ENCODE assay signal across 25 mouse cellular contexts in genomic region chr6:50457551-50458348, GRCm38 (mm10). TPM values are rescaled to one million over a fixed set of nuclear protein-coding genes. Genes with fewer than 3 reads are reported as not detected.
DNase-seq lines count a peak whose midpoint lies in the region; ATAC-seq and TF ChIP-seq lines count a peak whose summit lies in the region.
"Had no signal": no experiment of that assay in that cellular context is flagged by ENCODE, and none has a peak within 500 bp of the region (broad histone marks: within the 10 kb centered on the region; RNA-seq: fewer than 3 reads in every experiment).

No protein-coding gene starts in this region.

- no peaks in the 10 kb centered on the region for H3K79me2 ChIP-seq in liver, adult 2 months (ENCODE audit: control insufficient read depth, insufficient read depth, low read length)

- H3K4me1 ChIP-seq in liver, adult 2 months (ENCODE audit: control insufficient read depth, insufficient read depth, low read length), result peaks cover 6% of the 10 kb centered on the region; the same call in 1 of the 2 replicates
- peaks cover 44% of the 10 kb centered on the region for H3K4me1 ChIP-seq in bone marrow macrophage, adult 2 months (ENCODE audit: control insufficient read depth, insufficient read depth, low read length)
- H3K4me1 ChIP-seq in intestine, postnatal 0 days (replicated peaks; ENCODE audit: control insufficient read depth, insufficient read depth, low read length), result peaks cover 8% of the 10 kb centered on the region; the same call in 1 of the 2 replicates
- peaks cover 19% of the 10 kb centered on the region for H3K4me1 ChIP-seq in stomach, embryonic 16.5 days (ENCODE audit: control insufficient read depth, insufficient read depth, low read length)

- no peak overlapping the region for H3K27ac ChIP-seq in liver, adult 2 months (replicated peaks; ENCODE audit: insufficient read depth, low read depth, low read length)
- H3K27ac ChIP-seq in bone marrow macrophage, adult 2 months (ENCODE audit: insufficient read depth, low read depth, low read length), result peak overlapping the region; percentile 84
- peak overlapping the region; percentile 79 for H3K27ac ChIP-seq in intestine, postnatal 0 days (ENCODE audit: low read depth, low read length)
- H3K27ac ChIP-seq in stomach, embryonic 16.5 days (ENCODE audit: low read length), result peak overlapping the region; percentile 69
- H3K27ac ChIP-seq: forebrain, embryonic 13.5 days; heart, embryonic 13.5 days; limb, embryonic 10.5 days; midbrain, embryonic 10.5 days; midbrain, embryonic 15.5 days; neural tube, embryonic 15.5 days had no signal

- no peak overlapping the region for H3K4me2 ChIP-seq in intestine, postnatal 0 days (replicated peaks; ENCODE audit: low read depth)
- no peak overlapping the region for H3K4me2 ChIP-seq in stomach, embryonic 16.5 days (ENCODE audit: low read depth, low read length)
- H3K4me2 ChIP-seq: forebrain, embryonic 13.5 days; heart, embryonic 13.5 days; limb, embryonic 15.5 days; midbrain, embryonic 15.5 days; neural tube, embryonic 15.5 days had no signal

- ATAC-seq in intestine, postnatal 0 days, result peak; percentile 32
- ATAC-seq in stomach, embryonic 16.5 days (ENCODE audit: insufficient read depth, low FRiP score), result no peak
- ATAC-seq: CD4-positive, CD25-positive, alpha-beta regulatory T cell, adult 4 months; forebrain, embryonic 13.5 days; hindbrain, embryonic 16.5 days; midbrain, embryonic 15.5 days had no signal

- peaks cover 9% of the 10 kb centered on the region for H3K27me3 ChIP-seq in liver, adult 2 months (ENCODE audit: control insufficient read depth, insufficient read depth, low read length)
- H3K27me3 ChIP-seq in intestine, postnatal 0 days (replicated peaks; ENCODE audit: control insufficient read depth, insufficient read depth, low read length), result no peaks in the 10 kb centered on the region
- no peaks in the 10 kb centered on the region for H3K27me3 ChIP-seq in stomach, embryonic 16.5 days (ENCODE audit: control insufficient read depth, insufficient read depth, low read length)
- H3K27me3 ChIP-seq: heart, embryonic 13.5 days; limb, embryonic 15.5 days; neural tube, embryonic 15.5 days had no signal

- no peak for TF ChIP-seq CTCF in liver, adult 2 months (IDR thresholded peaks at IDR 0.05; ENCODE audit: low read depth, low read length)
- no peak for TF ChIP-seq CTCF in bone marrow macrophage, adult 2 months (IDR thresholded peaks at IDR 0.05; ENCODE audit: low read depth, low read length)
- no peak for TF ChIP-seq CTCF in intestine, postnatal 0 days (IDR thresholded peaks at IDR 0.05; ENCODE audit: low read depth)

- H3K9ac ChIP-seq in liver, adult 2 months (ENCODE audit: low read depth, low read length), result no peak overlapping the region
- H3K9ac ChIP-seq in intestine, postnatal 0 days (ENCODE audit: low read depth, low read length), result no peak overlapping the region
- H3K9ac ChIP-seq in stomach, embryonic 16.5 days (ENCODE audit: low read length), result no peak overlapping the region
- H3K9ac ChIP-seq: forebrain, embryonic 13.5 days; heart, embryonic 13.5 days; limb, embryonic 15.5 days; midbrain, embryonic 15.5 days; neural tube, embryonic 15.5 days had no signal

- no peak overlapping the region for H3K4me3 ChIP-seq in liver, adult 2 months (ENCODE audit: insufficient read depth, low read depth, low read length)
- H3K4me3 ChIP-seq in bone marrow macrophage, adult 2 months (ENCODE audit: insufficient read depth, low read length), result no peak overlapping the region
- no peak overlapping the region for H3K4me3 ChIP-seq in intestine, postnatal 0 days (ENCODE audit: low read depth, low read length)
- no peak overlapping the region for H3K4me3 ChIP-seq in stomach, embryonic 16.5 days (replicated peaks; ENCODE audit: low read length)
- H3K4me3 ChIP-seq: forebrain, embryonic 13.5 days; heart, embryonic 13.5 days; limb, embryonic 10.5 days; limb, embryonic 15.5 days; midbrain, embryonic 10.5 days; midbrain, embryonic 15.5 days; neural tube, embryonic 15.5 days had no signal

- peak; percentile 56 for DNase-seq in liver, adult 2 months (ENCODE audit: extremely low read depth, low read depth, low spot score)
- no peak for DNase-seq in liver
- DNase-seq in adrenal gland, postnatal 36 days, result no peak
- DNase-seq in cerebellum, adult 18-20 months, result no peak
- DNase-seq: adrenal gland, postnatal 25 days; cerebellum, postnatal 36 days; gastrocnemius, postnatal 25 days; heart, postnatal 10 days; layer of hippocampus, postnatal 36 days; lung, postnatal 10 days; retina, postnatal 1 day; right cerebral cortex, postnatal 14 days; spleen, adult 18-20 months had no signal

- 63% methylated on average over 12 of the region's 12 CpGs for WGBS in liver, adult 2 months
- 43% methylated on average over 12 of the region's 12 CpGs for WGBS in intestine, postnatal 0 days
- WGBS in stomach, embryonic 16.5 days, result 66% methylated on average over 12 of the region's 12 CpGs

- no peaks in the 10 kb centered on the region for H3K9me3 ChIP-seq in intestine, postnatal 0 days (ENCODE audit: control insufficient read depth)
- H3K9me3 ChIP-seq in stomach, embryonic 16.5 days (replicated peaks; ENCODE audit: control insufficient read depth, low read length), result no peaks in the 10 kb centered on the region
- H3K9me3 ChIP-seq: forebrain, embryonic 13.5 days; heart, embryonic 13.5 days; limb, embryonic 10.5 days; limb, embryonic 15.5 days; midbrain, embryonic 10.5 days; midbrain, embryonic 15.5 days; neural tube, embryonic 15.5 days had no signal

- no peaks in the 10 kb centered on the region for H3K36me3 ChIP-seq in liver, adult 2 months (ENCODE audit: control insufficient read depth, insufficient read depth, low read length)
- H3K36me3 ChIP-seq in intestine, postnatal 0 days (ENCODE audit: control insufficient read depth, insufficient read depth), result no peaks in the 10 kb centered on the region
- H3K36me3 ChIP-seq in stomach, embryonic 16.5 days (ENCODE audit: control insufficient read depth, insufficient read depth, low read length), result no peaks in the 10 kb centered on the region
- H3K36me3 ChIP-seq: heart, embryonic 13.5 days; limb, embryonic 10.5 days; limb, embryonic 15.5 days; midbrain, embryonic 10.5 days; midbrain, embryonic 15.5 days; neural tube, embryonic 15.5 days had no signal

- TF ChIP-seq POLR2A in liver, adult 2 months (IDR thresholded peaks at IDR 0.05; ENCODE audit: extremely low read depth, insufficient read depth, low read length), result no peak
- no peak for TF ChIP-seq POLR2A in bone marrow macrophage, adult 2 months (IDR thresholded peaks at IDR 0.05; ENCODE audit: borderline replicate concordance, low read depth, low read length)

RNA-seq across cellular contexts. Expression of gene Osbpl3, which starts 1.7 kb away (rescaled TPM):
- total RNA-seq in liver, adult 2 months (2014; rRNA removed), result 0.83 and 1.4 TPM in 2 replicates
- 0.15 and 0.16 TPM in 2 replicates for polyA plus RNA-seq in liver, adult 2 months (2012; rRNA removed)
- 23.4 and 26.4 TPM in 2 replicates for polyA plus RNA-seq in bone marrow macrophage, adult 2 months (2012; ENCODE audit: insufficient read depth, insufficient read length, missing spikeins)
- polyA plus RNA-seq in intestine, postnatal 0 days (2015; fragmentation: Nextera tagmentation; extraction: Ambion mirVana), result 12.5 and 13.6 TPM in 2 replicates
- 15.5 and 19.0 TPM in 2 replicates for polyA plus RNA-seq in stomach, embryonic 16.5 days (2015; fragmentation: Nextera tagmentation; extraction: Ambion mirVana)
- 10 to 100 TPM; 64.3 to 73.1 TPM for total RNA-seq in adrenal gland, postnatal 36 days (2021)

Comparison
In these comparisons a context has a peak if more than half of its experiments do, and no peak if none do; other contexts are left out.
1. RNA of gene Osbpl3, which starts 1.7 kb away (polyA plus RNA-seq): 23.4 to 26.4 TPM in bone marrow macrophage, adult 2 months, 15.5 to 19.0 TPM in stomach, embryonic 16.5 days and 12.5 to 13.6 TPM in intestine, postnatal 0 days; 0.15 to 0.16 TPM in liver, adult 2 months; every median in the first group is over 10 times any median in the second.